Mouse (Mus musculus) hindbrain, embryonic 14.5 days (tissue): ENCODE results near the gene Smim15. TPM values are rescaled to one million over a fixed set of nuclear protein-coding genes. Genes with fewer than 3 reads are reported as not detected.

Experiments used
- ATAC-seq: fragments of 200-750 bp; cut with Nextera tagmentation; 2 replicates; pipeline ENCODE4 v1.8.0; 2017; ENCODE audit warnings: moderate number of reproducible peaks, mild to moderate bottlenecking, moderate TSS enrichment, moderate library complexity; ENCODE audit not compliant: low FRiP score
- DNase-seq: peaks from one replicate; pipeline ENCODE4 v3.0.0-alpha.2; 2015; ENCODE audit warnings: low spot score
- H3K27ac ChIP-seq: fragments of 300-500 bp; sonication (generic); 2 replicates; pipeline ENCODE4 v1.5.1; 2014; ENCODE audit warnings: mild to moderate bottlenecking, moderate library complexity
- H3K27me3 ChIP-seq: fragments of 300-500 bp; sonication (generic); 2 replicates; pipeline ENCODE4 v1.6.1; 2014; ENCODE audit warnings: mild to moderate bottlenecking, low read length, mixed read lengths; ENCODE audit not compliant: control insufficient read depth, insufficient read depth
- H3K36me3 ChIP-seq: fragments of 300-500 bp; sonication (generic); replicated peaks from 2 replicates; pipeline ENCODE4 v1.6.1; 2014; ENCODE audit not compliant: control insufficient read depth, insufficient read depth
- H3K4me1 ChIP-seq: fragments of 300-500 bp; sonication (generic); replicated peaks from 2 replicates; pipeline ENCODE4 v1.6.1; 2014; ENCODE audit warnings: antibody characterized with exemption, low read length, mixed read lengths; ENCODE audit not compliant: control insufficient read depth, insufficient read depth
- H3K4me2 ChIP-seq: fragments of 300-500 bp; sonication (generic); replicated peaks from 2 replicates; pipeline ENCODE4 v1.6.1; 2014; ENCODE audit warnings: mild to moderate bottlenecking, moderate library complexity
- H3K4me3 ChIP-seq: fragments of 300-500 bp; sonication (generic); replicated peaks from 2 replicates; pipeline ENCODE4 v1.5.1; 2014; ENCODE audit warnings: mild to moderate bottlenecking, low read length
- H3K9ac ChIP-seq: fragments of 300-500 bp; sonication (generic); 2 replicates; pipeline ENCODE4 v1.6.1; 2014
- H3K9me3 ChIP-seq: fragments of 300-500 bp; sonication (generic); 2 replicates; pipeline ENCODE4 v1.6.1; 2016; ENCODE audit warnings: low read length; ENCODE audit not compliant: control insufficient read depth
- whole genome bisulfite sequencing: fragments of 180-500 bp; shearing (Covaris S2); extraction: QIAGEN DNeasy Blood & Tissue Kit; methylation state at CpG from one replicate; pipeline ENCODE4 v1.1.7; 2014; 5-methylcytosine and 5-hydroxymethylcytosine counted together
- polyA plus RNA-seq: library from polyadenylated mRNA; unstranded; fragments of >200 nt; fragmentation: Nextera tagmentation; extraction: Ambion mirVana; gene quantifications from 2 replicates; pipeline ENCODE4 v1.2.1, GENCODE M21; 2014

Gene Smim15
- polyA plus RNA-seq, 1 experiment from 2014 or later, result 33.6 TPM

GRCm38 (mm10) chr13:108047364-108047763 is 3.1 kb downstream of the Smim15 start:
- H3K27ac ChIP-seq, result no peak overlapping the region
- H3K4me1 ChIP-seq, result peaks cover 19% of the 10 kb centered on the region
- 81% methylated on average over 6 of the region's 6 CpGs for WGBS
- H3K4me2 ChIP-seq, result no peak overlapping the region
- ATAC-seq (no peak), DNase-seq (no peak)
- no peaks in the 10 kb centered on the region for H3K27me3 ChIP-seq
- H3K36me3 ChIP-seq, result peaks cover 10% of the 10 kb centered on the region
- H3K9ac ChIP-seq, result no peak overlapping the region
- no peaks in the 10 kb centered on the region for H3K9me3 ChIP-seq
- no peak overlapping the region for H3K4me3 ChIP-seq

- no peak overlapping the region for H3K27ac ChIP-seq
- no peak overlapping the region for H3K4me2 ChIP-seq
- ATAC-seq (no peak), DNase-seq (no peak)
- H3K9me3 ChIP-seq, result no peaks in the 10 kb centered on the region
- H3K4me1 ChIP-seq, result peaks cover 15% of the 10 kb centered on the region
- no peaks in the 10 kb centered on the region for H3K27me3 ChIP-seq
- no peak overlapping the region for H3K9ac ChIP-seq
- 87% methylated on average over 3 of the region's 3 CpGs for WGBS
- no peaks in the 10 kb centered on the region for H3K36me3 ChIP-seq
- no peak overlapping the region for H3K4me3 ChIP-seq
Measured at GRCm38 (mm10) chr13:108056896-108057295, 12.7 kb downstream of the Smim15 start.

- ATAC-seq, result peak; percentile 51; the same call in 1 of the 2 replicates
- H3K36me3 ChIP-seq, result no peaks in the 10 kb centered on the region
- 28% methylated on average over 7 of the region's 7 CpGs for WGBS
- H3K27ac ChIP-seq, result no peak overlapping the region
- DNase-seq, result peak; percentile 44
- no peak overlapping the region for H3K9ac ChIP-seq
- peaks cover 25% of the 10 kb centered on the region for H3K4me1 ChIP-seq
- H3K27me3 ChIP-seq, result no peaks in the 10 kb centered on the region
- H3K9me3 ChIP-seq, result no peaks in the 10 kb centered on the region
- H3K4me2 ChIP-seq, result no peak overlapping the region
- H3K4me3 ChIP-seq, result no peak overlapping the region
Measured at GRCm38 (mm10) chr13:108060286-108060885, 16.1 kb downstream of the Smim15 start.

- 38% methylated on average over 8 of the region's 8 CpGs for WGBS
- Histone ChIP-seq H3K27me3 (no peaks in the 10 kb centered on the region), H3K9ac (no peak overlapping the region), H3K4me2 (no peak overlapping the region), H3K4me3 (no peak overlapping the region), H3K4me1 (peaks cover 25% of the 10 kb centered on the region), H3K27ac (peak overlapping the region; percentile 24; the same call in 1 of the 2 replicates), H3K9me3 (no peaks in the 10 kb centered on the region), H3K36me3 (no peaks in the 10 kb centered on the region)
- DNase-seq (no peak), ATAC-seq (no peak)
Measured at GRCm38 (mm10) chr13:108060936-108061578, 16.8 kb downstream of the Smim15 start.

GRCm38 (mm10) chr13:108062900-108063299 is 18.7 kb downstream of the Smim15 start:
- H3K36me3 ChIP-seq, result no peaks in the 10 kb centered on the region
- H3K4me3 ChIP-seq, result no peak overlapping the region
- no peak overlapping the region for H3K4me2 ChIP-seq
- peaks cover 25% of the 10 kb centered on the region for H3K4me1 ChIP-seq
- ATAC-seq (no peak), DNase-seq (no peak)
- no peaks in the 10 kb centered on the region for H3K9me3 ChIP-seq
- WGBS, result 42% methylated on average over 5 of the region's 5 CpGs
- H3K27ac ChIP-seq, result no peak overlapping the region
- H3K27me3 ChIP-seq, result no peaks in the 10 kb centered on the region
- no peak overlapping the region for H3K9ac ChIP-seq

- Histone ChIP-seq H3K4me3 (no peak overlapping the region), H3K36me3 (no peaks in the 10 kb centered on the region), H3K4me1 (peaks cover 25% of the 10 kb centered on the region), H3K27ac (no peak overlapping the region), H3K9ac (no peak overlapping the region), H3K4me2 (no peak overlapping the region), H3K27me3 (no peaks in the 10 kb centered on the region), H3K9me3 (no peaks in the 10 kb centered on the region)
- DNase-seq, result no peak
- 0 out of 2 replicates have a peak, but pooled peaks have one; percentile 37 for ATAC-seq
- 54% methylated on average over 11 of the region's 11 CpGs for WGBS
Measured at GRCm38 (mm10) chr13:108063374-108064134, 19.3 kb downstream of the Smim15 start.

GRCm38 (mm10) chr13:108064331-108064730 is 20.1 kb downstream of the Smim15 start:
- 21% methylated on average over 6 of the region's 6 CpGs for WGBS
- no peaks in the 10 kb centered on the region for H3K27me3 ChIP-seq
- peaks cover 25% of the 10 kb centered on the region for H3K4me1 ChIP-seq
- H3K4me2 ChIP-seq, result no peak overlapping the region
- H3K9me3 ChIP-seq, result no peaks in the 10 kb centered on the region
- no peak for DNase-seq
- no peak overlapping the region for H3K4me3 ChIP-seq
- ATAC-seq, result no peak
- H3K27ac ChIP-seq, result no peak overlapping the region
- no peaks in the 10 kb centered on the region for H3K36me3 ChIP-seq
- no peak overlapping the region for H3K9ac ChIP-seq

GRCm38 (mm10) chr13:108066021-108066420 is 21.8 kb downstream of the Smim15 start:
- Histone ChIP-seq H3K27ac (no peak overlapping the region), H3K27me3 (no peaks in the 10 kb centered on the region), H3K4me1 (peaks cover 14% of the 10 kb centered on the region), H3K36me3 (no peaks in the 10 kb centered on the region), H3K4me2 (no peak overlapping the region), H3K9ac (no peak overlapping the region), H3K9me3 (no peaks in the 10 kb centered on the region), H3K4me3 (no peak overlapping the region)
- no peak for ATAC-seq
- no peak for DNase-seq
- 64% methylated on average over 2 of the region's 2 CpGs for whole genome bisulfite sequencing

- Histone ChIP-seq H3K9ac (no peak overlapping the region), H3K4me1 (peaks cover 4% of the 10 kb centered on the region; the same call in 1 of the 2 replicates), H3K4me3 (no peak overlapping the region), H3K27ac (no peak overlapping the region), H3K9me3 (no peaks in the 10 kb centered on the region), H3K4me2 (no peak overlapping the region), H3K27me3 (no peaks in the 10 kb centered on the region), H3K36me3 (no peaks in the 10 kb centered on the region)
- 75% methylated on average over 4 of the region's 4 CpGs for WGBS
- DNase-seq (no peak), ATAC-seq (no peak)
Measured at GRCm38 (mm10) chr13:108069151-108069550, 24.9 kb downstream of the Smim15 start.
